Mouse (Mus musculus) bone marrow macrophage, adult 2 months (primary cell): Measurements from ENCODE around the gene Slc25a30.

ENCODE experiments used
- CTCF ChIP-seq: IDR thresholded peaks from 2 replicates; pipeline ENCODE4 v1.5.1; 2012; ENCODE audit warnings: low read depth, mild to moderate bottlenecking, low read length, moderate library complexity
- POLR2A ChIP-seq: IDR thresholded peaks from 2 replicates; pipeline ENCODE4 v1.6.1; 2012; ENCODE audit warnings: mild to moderate bottlenecking, low read depth, low read length, borderline replicate concordance

DNA sequence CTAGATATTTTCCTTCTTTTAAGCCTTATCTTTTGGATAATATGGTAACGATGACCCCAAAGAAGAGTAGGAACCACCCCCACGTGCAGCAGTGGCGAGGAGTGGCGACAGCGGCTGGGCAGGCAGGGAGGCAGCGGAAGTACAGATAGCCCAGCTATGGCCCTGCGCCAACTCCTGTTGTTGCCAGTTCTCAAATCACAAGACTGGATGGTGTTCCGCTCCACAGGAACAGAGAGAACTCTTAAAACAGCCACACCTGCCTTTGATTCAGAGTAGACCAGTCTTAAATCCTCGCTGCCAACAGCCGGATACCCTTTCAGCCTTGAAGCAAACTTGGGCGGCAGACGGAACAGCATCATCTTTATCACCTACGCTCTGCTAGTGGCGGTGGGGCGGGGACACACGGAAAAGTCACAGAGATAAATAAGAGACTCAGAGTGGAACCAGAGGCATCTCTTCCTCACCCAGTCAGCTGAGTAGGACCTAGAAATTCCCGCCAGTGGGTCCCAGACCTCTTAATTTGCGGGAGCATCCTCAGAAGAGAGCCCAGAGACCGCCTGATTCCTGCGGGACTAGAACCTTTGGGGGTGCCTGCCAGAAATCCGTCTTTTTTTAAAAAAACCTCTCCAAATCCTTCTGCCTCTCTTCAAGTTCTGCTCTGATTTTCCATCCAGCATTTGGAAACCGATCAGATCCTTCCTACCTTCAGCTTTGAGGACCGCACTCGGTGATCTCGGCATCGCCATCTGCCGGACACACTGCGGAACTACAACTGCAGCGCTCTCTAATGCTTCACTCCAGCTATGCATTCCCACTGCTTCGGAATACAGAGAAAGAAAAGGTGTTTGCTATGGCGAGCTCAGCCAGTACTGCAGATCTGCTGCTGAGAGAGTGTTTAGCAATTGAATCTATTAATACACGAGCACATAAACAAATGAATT lies 42.3 kb upstream of the Slc25a30 start:
- TF ChIP-seq POLR2A (no peak), CTCF (peak; percentile 85)
